Mouse (Mus musculus): ENCODE data around the gene Heatr1. TPM values are rescaled to one million over a fixed set of nuclear protein-coding genes. Genes with fewer than 3 reads are reported as not detected.
"Not testable (repeated sequence)": the region's sequence is repeated elsewhere in the genome, so short reads cannot be mapped to it uniquely, and the experiment has no call there.

The Heatr1 gene
- polyA plus RNA-seq, 1 experiment: 21.7 TPM

- DNase-seq (ENCODE audit: extremely low spot score in 1 of 2, low spot score in 1 of 2): peak; percentile 44 to 65
These were observed 47.3 kb downstream of the Heatr1 start for GRCm38 (mm10) chr13:12442008-12442587.

- no peak for DNase-seq (ENCODE audit: extremely low spot score in 1 of 2, low spot score in 1 of 2)
These were observed 58.3 kb downstream of the Heatr1 start for GRCm38 (mm10) chr13:12453150-12453549.

GRCm38 (mm10) chr13:12454686-12455390, 60.0 kb downstream of the Heatr1 start:
- no peak for DNase-seq (ENCODE audit: extremely low spot score in 1 of 2, low spot score in 1 of 2)

GRCm38 (mm10) chr13:12456711-12457110, 61.9 kb downstream of the Heatr1 start:
- DNase-seq (ENCODE audit: extremely low spot score in 1 of 2, low spot score in 1 of 2): no peak

- DNase-seq (ENCODE audit: extremely low spot score in 1 of 2, low spot score in 1 of 2): peak; percentile 37 to 79
These were observed 65.6 kb downstream of the Heatr1 start for GRCm38 (mm10) chr13:12460443-12460842.

GRCm38 (mm10) chr13:12460881-12461729, 66.3 kb downstream of the Heatr1 start:
- DNase-seq (ENCODE audit: extremely low spot score in 1 of 2, low spot score in 1 of 2): peak; percentile 72 to 88

- no peak for DNase-seq (ENCODE audit: extremely low spot score in 1 of 2, low spot score in 1 of 2)
These were observed 66.9 kb downstream of the Heatr1 start for GRCm38 (mm10) chr13:12461730-12462119.

GRCm38 (mm10) chr13:12462623-12463022, 67.8 kb downstream of the Heatr1 start:
- DNase-seq (ENCODE audit: extremely low spot score in 1 of 2, low spot score in 1 of 2): no peak

GRCm38 (mm10) chr13:12464159-12464558, 69.3 kb downstream of the Heatr1 start:
- not testable (repeated sequence) for DNase-seq (ENCODE audit: extremely low spot score in 1 of 2, low spot score in 1 of 2)

GRCm38 (mm10) chr13:12464844-12465243, 70.0 kb downstream of the Heatr1 start, which contains the start of gene Lgals8:
Gene Lgals8, minus strand, starts transcription at chr13:12464944.
- no peak for DNase-seq (ENCODE audit: extremely low spot score in 1 of 2, low spot score in 1 of 2)

- no peak for DNase-seq (ENCODE audit: extremely low spot score in 1 of 2, low spot score in 1 of 2)
These were observed 73.7 kb downstream of the Heatr1 start for GRCm38 (mm10) chr13:12468488-12468887.

GRCm38 (mm10) chr13:12473724-12474378, 79.0 kb downstream of the Heatr1 start:
- peak; percentile 14 to 87 for DNase-seq (ENCODE audit: extremely low spot score in 1 of 2, low spot score in 1 of 2)

GRCm38 (mm10) chr13:12475239-12475638, 80.4 kb downstream of the Heatr1 start:
- DNase-seq (ENCODE audit: extremely low spot score in 1 of 2, low spot score in 1 of 2): no peak

GRCm38 (mm10) chr13:12476886-12477285, 82.1 kb downstream of the Heatr1 start:
- no peak for DNase-seq (ENCODE audit: extremely low spot score in 1 of 2, low spot score in 1 of 2)

GRCm38 (mm10) chr13:12478301-12478700, 83.5 kb downstream of the Heatr1 start:
- no peak for DNase-seq (ENCODE audit: extremely low spot score in 1 of 2, low spot score in 1 of 2)

- no peak for DNase-seq (ENCODE audit: extremely low spot score in 1 of 2, low spot score in 1 of 2)
These were observed 85.0 kb downstream of the Heatr1 start for GRCm38 (mm10) chr13:12479802-12480201.

- DNase-seq (ENCODE audit: extremely low spot score in 1 of 2, low spot score in 1 of 2): no peak
These were observed 90.4 kb downstream of the Heatr1 start for GRCm38 (mm10) chr13:12485197-12485596.

GRCm38 (mm10) chr13:12485640-12486039, 90.8 kb downstream of the Heatr1 start:
- DNase-seq (ENCODE audit: extremely low spot score in 1 of 2, low spot score in 1 of 2): no peak
